Mouse (Mus musculus) A20 (cell line): ENCODE data around the gene Olfr539.
"Not testable (repeated sequence)": the region's sequence is repeated elsewhere in the genome, so short reads cannot be mapped to it uniquely, and the experiment has no call there.

Experiments
- DNase-seq: peaks from one replicate; pipeline ENCODE4 v3.0.0-alpha.2; 2011; ENCODE audit warnings: low read depth, low spot score

The Olfr539 gene

DNA sequence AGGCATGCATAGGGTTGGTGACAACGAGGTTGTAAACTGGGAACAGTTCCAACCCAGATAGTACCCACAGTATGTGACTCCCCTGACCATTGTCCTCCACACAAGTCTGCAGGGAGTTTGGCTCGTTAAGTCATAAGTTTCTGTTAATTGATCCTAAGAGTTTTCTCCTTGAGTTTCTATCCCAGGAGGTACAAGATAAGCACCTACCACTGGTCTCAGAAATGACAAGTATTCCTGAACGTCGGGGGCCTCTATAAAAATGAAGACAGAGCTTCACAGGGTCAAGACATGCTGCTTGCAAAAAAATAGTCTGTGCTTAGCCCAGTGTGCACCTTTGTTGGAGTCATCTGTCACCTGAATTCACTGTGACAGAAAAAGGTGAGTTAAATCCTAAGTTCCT, at the start of gene Olfr539:
Gene Olfr539, plus strand, starts transcription at position 301 of the 400 bp plus-strand sequence.
- no peak for DNase-seq

- DNase-seq, result not testable (repeated sequence)
These were observed 31.1 kb upstream of the Olfr539 start, which contains the start of gene Olfr61 for GRCm38 (mm10) chr7:140628670-140629069. TSS of gene Olfr61 (plus strand) at chr7:140628970.

GRCm38 (mm10) chr7:140630559-140630958, 29.2 kb upstream of the Olfr539 start:
- DNase-seq, result no peak

DNA sequence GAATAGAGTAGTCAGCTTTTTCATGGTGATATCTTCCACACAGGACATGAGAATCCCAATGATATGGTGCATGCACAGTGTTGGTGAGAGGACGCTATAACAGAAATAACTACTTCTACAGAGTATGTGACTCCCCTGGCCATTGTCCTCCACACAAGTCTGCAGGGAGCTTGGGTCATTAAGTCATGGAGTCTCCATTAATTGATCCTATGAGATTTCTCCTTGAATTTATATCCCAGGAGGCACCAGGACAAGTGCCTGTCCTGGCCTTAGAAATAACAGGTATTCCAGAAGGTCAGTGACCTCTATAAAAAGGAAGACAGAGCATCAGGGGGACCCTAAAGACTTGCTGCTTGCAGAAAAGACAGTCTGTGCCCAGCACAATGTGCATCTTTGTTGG, 13.6 kb upstream of the Olfr539 start, which contains the start of gene Olfr53:
Gene Olfr53, plus strand, starts transcription at position 301 of the 400 bp plus-strand sequence.
- no peak for DNase-seq

DNA sequence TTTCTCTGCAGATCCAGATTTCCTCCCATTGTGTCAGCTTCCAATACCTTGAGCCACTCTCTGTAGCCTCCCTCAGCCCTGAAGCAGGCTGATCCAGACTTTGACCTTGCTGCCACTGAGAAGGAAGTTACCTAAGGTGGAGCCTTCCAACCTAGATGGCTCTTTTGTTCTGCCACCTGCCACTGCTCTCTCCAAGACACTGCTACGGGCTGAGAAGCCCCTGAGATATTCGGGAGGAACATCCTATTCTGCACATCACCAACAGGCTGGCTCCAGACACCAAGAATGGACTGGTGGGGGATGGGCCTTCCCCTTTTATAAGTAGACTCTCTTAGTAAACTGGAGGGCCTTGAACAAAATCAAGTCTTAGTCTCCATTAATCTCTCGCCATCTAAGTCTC, 11.0 kb downstream of the Olfr539 start:
- DNase-seq, result not testable (repeated sequence)

DNA sequence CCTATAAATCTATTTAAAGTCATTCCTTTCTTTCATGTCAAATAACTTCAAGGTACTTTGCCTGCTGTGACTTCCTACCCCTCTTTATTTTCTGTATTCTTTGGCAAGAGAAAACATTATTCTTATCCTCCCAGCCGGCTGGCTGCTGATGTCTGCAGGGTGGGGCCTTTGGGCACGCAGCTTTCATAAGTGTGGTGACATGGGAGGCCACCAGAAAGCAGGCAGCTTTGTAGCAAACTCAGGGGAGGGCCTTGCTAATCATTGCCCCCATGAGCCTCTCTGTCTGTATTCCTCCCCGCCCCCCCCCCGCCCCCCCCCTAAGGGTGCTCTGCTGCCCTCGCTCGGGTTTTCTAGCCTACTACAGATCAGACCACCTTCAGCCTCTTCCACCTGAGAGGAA, 16.1 kb downstream of the Olfr539 start:
- no peak for DNase-seq

DNA sequence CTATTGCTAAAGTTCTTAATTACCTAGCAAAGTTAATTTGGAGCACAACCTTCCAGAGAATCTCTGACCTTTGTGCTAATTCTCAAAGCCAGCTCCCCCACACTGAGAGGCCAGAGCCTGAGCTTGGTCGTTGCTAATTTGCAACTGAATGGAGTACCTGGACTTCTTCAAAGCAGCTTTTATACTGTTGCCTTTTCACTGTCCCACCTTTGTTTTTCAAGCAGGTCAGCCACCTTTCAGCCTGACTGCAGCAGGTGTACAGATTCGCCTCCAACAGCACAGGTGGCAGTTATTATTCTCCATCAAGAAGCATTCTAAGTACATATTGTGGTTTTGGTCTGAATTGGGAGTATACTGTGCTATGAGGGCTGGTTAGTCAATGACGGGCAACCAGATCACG, 19.9 kb downstream of the Olfr539 start:
- not testable (repeated sequence) for DNase-seq

DNA sequence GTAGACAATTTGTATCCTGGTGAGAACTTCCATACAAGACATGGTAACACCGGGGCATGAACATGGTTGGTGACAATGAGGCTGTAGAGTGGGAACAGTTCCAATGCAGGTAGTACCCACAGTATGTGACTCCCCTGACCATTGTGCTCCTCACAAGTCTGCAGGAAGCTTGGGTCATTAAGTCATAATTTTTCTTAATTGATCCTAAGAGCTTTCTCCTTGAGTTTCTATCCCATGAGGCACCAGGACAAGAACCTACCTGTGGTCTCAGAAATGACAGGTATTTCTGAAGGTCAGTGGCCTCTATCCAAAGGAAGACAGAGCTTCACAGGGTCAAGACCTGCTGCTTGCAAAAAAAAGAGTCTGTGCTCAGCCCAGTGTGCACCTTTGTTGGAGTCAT, 21.9 kb downstream of the Olfr539 start, which contains the start of gene Olfr45:
Gene Olfr45, plus strand, starts transcription at position 301 of the 400 bp plus-strand sequence.
- DNase-seq, result no peak

- no peak for DNase-seq
These were observed 37.2 kb downstream of the Olfr539 start, which contains the start of gene Olfr541 for GRCm38 (mm10) chr7:140696967-140697366. TSS of gene Olfr541 (plus strand) at chr7:140697267.

GRCm38 (mm10) chr7:140706348-140706747, 46.6 kb downstream of the Olfr539 start:
- no peak for DNase-seq

- no peak for DNase-seq
These were observed 48.0 kb downstream of the Olfr539 start for GRCm38 (mm10) chr7:140707536-140708284.

DNA sequence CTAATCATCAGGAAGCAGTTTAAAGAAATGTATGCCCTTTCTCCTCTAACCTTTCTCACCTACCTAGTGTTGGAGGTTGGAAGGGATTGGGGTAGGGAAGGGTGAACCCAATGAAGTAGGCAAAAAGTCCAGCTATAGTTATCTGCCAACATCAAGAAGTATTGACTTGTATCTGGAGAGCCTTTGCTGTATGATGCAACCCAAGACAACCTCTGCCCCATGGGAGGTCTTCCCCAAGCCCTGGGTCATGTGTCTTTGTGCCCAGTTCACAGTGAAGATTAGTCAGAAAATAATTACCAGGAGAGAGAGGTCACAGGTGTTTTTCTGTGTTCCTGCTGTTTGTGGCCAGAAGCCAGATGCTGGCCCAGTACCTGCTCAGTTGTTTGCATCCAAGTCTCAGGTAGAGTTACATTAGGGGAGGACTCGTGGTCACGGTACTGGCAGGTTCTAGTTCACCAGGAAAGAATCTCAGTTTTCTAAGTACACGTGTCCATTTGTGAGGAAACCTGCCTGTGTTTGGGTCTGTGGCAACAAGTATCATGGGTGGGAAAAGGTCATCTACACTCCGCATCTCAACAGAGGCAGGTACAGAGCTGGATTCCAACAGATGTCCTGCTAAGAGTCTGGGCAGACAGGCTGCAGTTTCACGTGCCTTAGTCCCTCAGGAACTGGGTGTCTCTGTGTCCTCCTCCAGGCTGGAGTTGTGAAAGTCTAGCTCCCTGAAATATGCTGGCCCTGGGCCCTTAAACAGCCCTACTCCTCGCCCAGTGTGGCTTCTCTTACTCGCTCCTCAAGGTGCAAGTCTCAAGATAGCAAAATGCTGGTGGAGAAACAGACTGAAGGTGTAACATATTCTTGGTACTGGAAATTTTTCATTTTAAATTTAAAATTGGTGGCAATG, 57.7 kb downstream of the Olfr539 start:
- DNase-seq, result no peak

DNA sequence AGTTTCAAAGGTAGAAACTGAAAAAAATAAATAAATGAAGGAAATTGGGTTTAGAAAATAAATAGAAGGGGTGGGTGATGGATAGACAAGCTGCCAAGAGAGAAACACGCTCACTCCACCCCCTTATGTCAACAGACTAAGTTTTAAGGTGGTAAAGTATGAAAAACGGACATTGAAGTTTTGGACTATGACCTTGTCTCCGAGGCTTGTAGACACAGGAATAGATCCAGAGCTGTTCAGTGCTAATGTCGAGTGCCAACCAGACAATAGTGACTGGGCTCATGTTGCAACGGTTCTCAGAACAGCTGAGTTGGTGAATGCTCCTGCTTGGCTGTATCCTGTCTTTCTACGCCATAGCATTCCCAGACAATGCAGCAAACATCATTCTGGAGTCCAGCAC, 61.4 kb downstream of the Olfr539 start:
- DNase-seq, result no peak

DNA sequence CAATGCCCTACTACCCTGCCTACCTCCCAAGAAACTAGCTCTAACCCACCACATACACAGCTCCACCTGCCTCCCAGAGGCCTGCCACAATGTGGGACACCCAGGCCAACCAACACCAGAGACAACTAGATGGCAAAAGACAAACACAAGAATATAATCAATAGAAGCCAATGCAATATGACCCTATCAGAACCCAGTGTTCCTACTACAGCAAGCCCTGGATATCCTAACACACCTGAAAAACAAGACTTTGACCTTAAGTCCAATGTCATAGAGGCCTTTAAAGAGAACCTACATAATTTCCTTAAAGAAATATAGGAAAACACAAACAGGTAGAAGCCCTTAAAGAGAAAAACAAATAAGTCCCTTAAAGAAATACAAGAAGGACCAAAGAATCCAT, 65.8 kb downstream of the Olfr539 start:
- DNase-seq, result no peak
